Mouse (Mus musculus) lung, postnatal 0 days (tissue): ENCODE measurements around the gene Nf2. TPM values are rescaled to one million over a fixed set of nuclear protein-coding genes. Genes with fewer than 3 reads are reported as not detected.

Experiments
- ATAC-seq: fragments of 200-750 bp; cut with Nextera tagmentation; 2 replicates; pipeline ENCODE4 v1.8.0; 2017; ENCODE audit warnings: moderate library complexity
- DNase-seq: peaks from one replicate; pipeline ENCODE4 v3.0.0-alpha.2; 2016; ENCODE audit warnings: low spot score
- H3K27ac ChIP-seq: fragments of 300-500 bp; sonication (generic); 2 replicates; pipeline ENCODE4 v1.5.1; 2014; ENCODE audit warnings: antibody characterized with exemption, mild to moderate bottlenecking, low read length, mixed read lengths
- H3K27me3 ChIP-seq: fragments of 300-500 bp; sonication (generic); replicated peaks from 2 replicates; pipeline ENCODE4 v1.6.1; 2014; ENCODE audit warnings: low read length, mixed read lengths; ENCODE audit not compliant: insufficient read depth
- H3K36me3 ChIP-seq: fragments of 300-500 bp; sonication (generic); 2 replicates; pipeline ENCODE4 v1.6.1; 2014; ENCODE audit warnings: low read length, mixed read lengths; ENCODE audit not compliant: insufficient read depth
- H3K4me1 ChIP-seq: fragments of 300-500 bp; sonication (generic); 2 replicates; pipeline ENCODE4 v1.6.1; 2014; ENCODE audit warnings: antibody characterized with exemption, low read depth, low read length, mixed read lengths; ENCODE audit not compliant: insufficient read depth
- H3K4me2 ChIP-seq: fragments of 300-500 bp; sonication (generic); replicated peaks from 2 replicates; pipeline ENCODE4 v1.6.1; 2014; ENCODE audit warnings: low read depth, mild to moderate bottlenecking, low read length, moderate library complexity, mixed read lengths
- H3K4me3 ChIP-seq: fragments of 300-500 bp; sonication (generic); 2 replicates; pipeline ENCODE4 v1.5.1; 2014; ENCODE audit warnings: low read depth, low read length
- H3K9ac ChIP-seq: fragments of 300-500 bp; sonication (generic); replicated peaks from 2 replicates; pipeline ENCODE4 v1.6.1; 2014; ENCODE audit warnings: low read depth, mild to moderate bottlenecking
- H3K9me3 ChIP-seq: fragments of 300-500 bp; sonication (generic); 2 replicates; pipeline ENCODE4 v1.6.1; 2016; ENCODE audit warnings: low read length, mixed read lengths
- CTCF ChIP-seq: IDR thresholded peaks from 2 replicates; pipeline ENCODE4 v1.5.1; 2016; ENCODE audit warnings: antibody characterized with exemption, mild to moderate bottlenecking
- EP300 ChIP-seq: IDR thresholded peaks from 2 replicates; pipeline ENCODE4 v1.6.1; 2016; ENCODE audit warnings: antibody characterized with exemption, mild to moderate bottlenecking, control low read depth
- WGBS: fragments of 180-500 bp; shearing (Covaris S2); extraction: QIAGEN DNeasy Blood & Tissue Kit; methylation state at CpG from one replicate; pipeline ENCODE4 v1.1.7; 2014; 5-methylcytosine and 5-hydroxymethylcytosine counted together
- polyA plus RNA-seq: library from polyadenylated mRNA; unstranded; fragments of >200 nt; fragmentation: Nextera tagmentation; extraction: Ambion mirVana; gene quantifications from 2 replicates; pipeline ENCODE4 v1.2.1, GENCODE M21; 2015

The Nf2 gene
- polyA plus RNA-seq, 1 experiment from 2014 or later, result 19.6 TPM

DNA sequence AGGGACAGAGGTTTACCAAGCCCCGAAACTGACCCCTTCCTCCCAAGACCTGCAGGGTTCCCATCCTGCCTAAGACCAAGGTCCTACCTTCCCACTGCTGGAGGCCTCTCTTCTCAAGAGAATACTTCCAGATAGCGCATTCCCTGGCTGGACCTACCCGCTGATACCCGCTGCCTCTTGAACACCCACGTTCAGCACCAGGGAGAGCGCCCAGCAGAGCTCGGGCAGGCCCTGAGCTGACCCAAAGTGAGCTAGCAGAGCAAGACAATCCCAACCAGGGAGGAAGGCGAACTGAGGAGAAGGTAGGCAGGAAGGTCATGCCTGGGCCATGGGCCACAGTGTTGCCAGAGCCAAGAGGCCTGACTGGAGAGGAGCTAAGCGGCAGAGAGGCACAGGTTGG lies 99.1 kb downstream of the Nf2 start:
- DNase-seq (peak; percentile 90), ATAC-seq (peak; percentile 82)
- 3% methylated on average over 9 of the region's 9 CpGs for WGBS
- no peak overlapping the region for H3K9ac ChIP-seq
- H3K4me3 ChIP-seq, result no peak overlapping the region
- H3K9me3 ChIP-seq, result no peaks in the 10 kb centered on the region
- H3K27me3 ChIP-seq, result peaks cover 47% of the 10 kb centered on the region
- no peak overlapping the region for H3K27ac ChIP-seq
- TF ChIP-seq CTCF (no peak), EP300 (no peak)
- H3K4me1 ChIP-seq, result no peaks in the 10 kb centered on the region
- no peaks in the 10 kb centered on the region for H3K36me3 ChIP-seq
- H3K4me2 ChIP-seq, result no peak overlapping the region

DNA sequence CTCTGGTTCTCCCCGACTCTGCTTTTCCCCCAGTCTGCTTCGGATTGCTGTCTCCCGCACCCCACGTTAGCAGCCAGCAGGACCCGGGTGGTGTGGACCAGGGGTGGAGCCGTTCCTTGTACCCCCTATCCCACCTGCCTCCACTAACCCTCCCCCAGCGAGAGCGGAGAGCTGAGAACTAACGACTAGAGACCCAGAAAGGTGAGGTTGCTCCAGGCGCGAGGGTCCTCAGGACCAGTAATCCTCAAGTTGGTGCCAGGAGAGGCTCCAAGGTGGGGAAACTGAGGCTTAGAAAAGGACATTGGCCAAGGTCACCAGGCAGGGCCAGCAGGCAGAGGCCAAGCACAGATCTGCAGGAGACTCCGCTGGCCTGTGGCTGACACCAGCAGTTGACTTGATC lies 102.1 kb downstream of the Nf2 start:
- ATAC-seq (no peak), DNase-seq (no peak)
- no peak overlapping the region for H3K9ac ChIP-seq
- H3K4me3 ChIP-seq, result peak overlapping the region; percentile 38
- TF ChIP-seq EP300, result no peak
- no peak for TF ChIP-seq CTCF
- no peaks in the 10 kb centered on the region for H3K4me1 ChIP-seq
- H3K9me3 ChIP-seq, result no peaks in the 10 kb centered on the region
- H3K4me2 ChIP-seq, result peak overlapping the region; percentile 71
- peaks cover 61% of the 10 kb centered on the region for H3K27me3 ChIP-seq
- whole genome bisulfite sequencing, result 2% methylated on average over 11 of the region's 12 CpGs
- H3K27ac ChIP-seq, result no peak overlapping the region
- no peaks in the 10 kb centered on the region for H3K36me3 ChIP-seq

DNA sequence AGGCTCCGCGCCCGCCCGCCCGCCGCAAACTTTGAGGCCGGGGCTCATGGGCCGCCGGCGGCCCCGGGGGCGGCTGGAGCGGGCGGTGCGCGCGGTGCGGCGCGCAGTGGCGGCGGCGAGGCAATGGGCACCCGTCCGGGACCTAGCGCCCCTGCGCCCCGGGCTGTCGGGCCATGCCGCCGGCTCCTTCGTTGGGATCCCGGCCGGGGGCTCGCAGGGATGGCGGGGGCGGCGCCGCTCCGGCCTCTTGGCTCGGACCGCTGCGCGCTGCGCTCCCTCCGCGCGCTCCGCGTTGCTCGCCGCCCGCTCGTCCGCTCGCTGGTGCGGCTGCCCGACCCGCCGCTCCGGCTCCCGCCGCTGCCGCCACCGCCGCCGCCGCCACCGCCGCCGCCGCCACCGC lies 102.6 kb downstream of the Nf2 start, which contains the start of gene Cabp7:
TSS of gene Cabp7 (minus strand) at position 46 of the 400 bp plus-strand sequence.
- no peaks in the 10 kb centered on the region for H3K36me3 ChIP-seq
- H3K27me3 ChIP-seq, result peaks cover 61% of the 10 kb centered on the region
- H3K4me3 ChIP-seq, result peak within 1 kb of the TSS; percentile 38
- H3K9ac ChIP-seq, result no peak within 1 kb of the TSS
- DNase-seq (no peak), ATAC-seq (no peak)
- no peak for TF ChIP-seq EP300
- TF ChIP-seq CTCF, result no peak
- 0% methylated on average over 10 of the region's 73 CpGs for WGBS
- H3K9me3 ChIP-seq, result no peaks in the 10 kb centered on the region
- H3K27ac ChIP-seq, result no peak within 1 kb of the TSS
- H3K4me1 ChIP-seq, result no peaks in the 10 kb centered on the region
- peak within 1 kb of the TSS; percentile 71 for H3K4me2 ChIP-seq

DNA sequence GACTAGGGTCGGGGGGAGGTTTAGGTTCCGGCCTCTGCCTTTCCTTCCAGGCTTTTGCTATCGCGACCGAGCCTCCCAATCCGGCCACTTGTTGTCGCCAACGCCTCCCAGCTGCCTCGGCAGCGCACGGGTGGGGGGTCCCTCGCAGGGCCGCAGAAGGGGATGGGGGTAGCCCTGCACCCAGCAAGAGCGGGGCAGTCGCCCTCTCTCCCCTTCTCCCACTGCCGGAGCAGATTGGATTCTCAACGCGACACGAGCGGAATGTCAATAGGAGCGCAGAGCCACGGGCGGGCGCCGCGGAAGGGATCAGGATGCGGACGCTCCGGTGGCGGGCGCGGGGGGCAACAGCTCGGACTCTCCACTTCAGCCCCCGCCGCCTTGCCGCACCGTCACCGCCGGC lies 103.4 kb downstream of the Nf2 start:
- Histone ChIP-seq H3K4me3 (peak overlapping the region; percentile 38), H3K4me2 (peak overlapping the region; percentile 71), H3K9ac (no peak overlapping the region), H3K4me1 (no peaks in the 10 kb centered on the region), H3K36me3 (no peaks in the 10 kb centered on the region), H3K27ac (no peak overlapping the region), H3K9me3 (no peaks in the 10 kb centered on the region), H3K27me3 (peaks cover 61% of the 10 kb centered on the region)
- ATAC-seq, result no peak
- no peak for DNase-seq
- WGBS, result 2% methylated on average over 37 of the region's 39 CpGs
- TF ChIP-seq CTCF (no peak), EP300 (no peak)

DNA sequence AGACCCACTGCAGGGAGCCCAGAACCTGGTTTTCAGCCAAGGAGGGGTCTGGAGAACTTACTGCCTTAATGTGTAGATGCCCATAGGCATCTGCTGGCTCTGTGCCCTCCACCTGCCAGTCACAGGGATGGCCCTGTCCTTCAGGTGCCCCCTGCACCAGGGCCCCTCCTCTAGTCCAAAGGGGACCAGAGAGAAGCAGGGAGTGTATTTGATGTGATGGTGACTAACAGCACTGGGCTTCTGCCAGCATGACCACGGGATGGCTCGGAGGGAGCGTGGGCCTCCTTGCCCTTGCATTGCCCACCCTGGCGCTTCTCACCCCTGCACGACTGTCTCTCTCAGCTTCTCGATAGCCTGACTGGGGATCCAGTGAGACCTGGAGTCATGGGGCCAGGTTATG lies 104.6 kb downstream of the Nf2 start:
- ATAC-seq (no peak), DNase-seq (no peak)
- TF ChIP-seq EP300 (no peak), CTCF (no peak)
- H3K27me3 ChIP-seq, result peaks cover 56% of the 10 kb centered on the region
- no peaks in the 10 kb centered on the region for H3K4me1 ChIP-seq
- no peaks in the 10 kb centered on the region for H3K36me3 ChIP-seq
- no peak overlapping the region for H3K27ac ChIP-seq
- no peak overlapping the region for H3K4me2 ChIP-seq
- no peaks in the 10 kb centered on the region for H3K9me3 ChIP-seq
- no peak overlapping the region for H3K4me3 ChIP-seq
- H3K9ac ChIP-seq, result no peak overlapping the region
- WGBS, result 52% methylated on average over 6 of the region's 6 CpGs

DNA sequence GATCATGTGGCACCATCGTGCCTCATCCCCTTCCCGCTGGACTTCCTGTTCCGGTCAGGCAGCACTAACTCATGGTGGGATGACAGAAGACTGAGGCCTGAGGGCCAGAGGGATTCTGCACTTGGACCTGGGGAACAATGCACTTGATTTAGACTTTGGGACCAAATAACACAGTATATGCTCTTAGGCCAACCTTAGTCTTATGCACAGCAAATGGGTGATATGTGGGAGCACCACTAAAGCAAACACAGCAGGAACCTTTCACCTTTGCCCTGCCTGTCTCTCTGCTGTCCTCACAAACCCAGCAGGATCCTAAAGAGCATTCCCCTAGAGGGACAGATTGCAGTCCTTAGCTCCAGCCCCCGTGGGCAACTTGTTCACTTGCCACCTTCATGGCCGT lies 108.6 kb downstream of the Nf2 start:
- TF ChIP-seq CTCF, result no peak
- TF ChIP-seq EP300, result no peak
- H3K9ac ChIP-seq, result no peak overlapping the region
- H3K36me3 ChIP-seq, result no peaks in the 10 kb centered on the region
- H3K4me1 ChIP-seq, result no peaks in the 10 kb centered on the region
- 48% methylated on average over 5 of the region's 5 CpGs for WGBS
- DNase-seq, result no peak
- ATAC-seq, result no peak
- no peak overlapping the region for H3K27ac ChIP-seq
- peaks cover 19% of the 10 kb centered on the region for H3K27me3 ChIP-seq
- no peak overlapping the region for H3K4me3 ChIP-seq
- no peaks in the 10 kb centered on the region for H3K9me3 ChIP-seq
- H3K4me2 ChIP-seq, result no peak overlapping the region

DNA sequence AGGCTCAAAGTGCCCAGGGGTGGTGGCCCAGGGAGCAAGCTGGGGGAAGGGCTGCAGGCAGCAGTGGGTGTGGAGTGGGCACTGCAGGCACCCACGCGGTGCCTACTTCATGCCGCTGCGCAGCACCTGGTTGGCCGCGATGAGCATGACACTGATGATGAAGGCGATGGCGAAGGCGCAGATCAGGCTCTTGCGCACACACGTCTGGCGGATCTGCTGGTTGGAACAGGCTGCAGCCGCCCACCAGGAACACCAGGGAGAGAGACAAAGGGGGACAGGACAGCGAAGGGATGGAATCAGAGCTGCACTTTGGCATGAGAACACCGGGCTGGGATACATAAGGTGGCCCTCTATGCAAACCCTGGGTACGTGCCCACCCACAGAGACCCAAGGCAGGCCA lies 110.6 kb downstream of the Nf2 start:
- H3K4me1 ChIP-seq, result no peaks in the 10 kb centered on the region
- no peak overlapping the region for H3K4me2 ChIP-seq
- no peaks in the 10 kb centered on the region for H3K9me3 ChIP-seq
- H3K4me3 ChIP-seq, result no peak overlapping the region
- H3K36me3 ChIP-seq, result no peaks in the 10 kb centered on the region
- 95% methylated on average over 16 of the region's 16 CpGs for WGBS
- TF ChIP-seq EP300 (no peak), CTCF (no peak)
- DNase-seq (no peak), ATAC-seq (no peak)
- H3K27me3 ChIP-seq, result no peaks in the 10 kb centered on the region
- H3K27ac ChIP-seq, result no peak overlapping the region
- H3K9ac ChIP-seq, result no peak overlapping the region
